Mouse (Mus musculus): ENCODE results near the gene Fut4. TPM values are rescaled to one million over a fixed set of nuclear protein-coding genes. Genes with fewer than 3 reads are reported as not detected.

Fut4 gene
- polyA plus RNA-seq, 1 experiment = not detected

DNA sequence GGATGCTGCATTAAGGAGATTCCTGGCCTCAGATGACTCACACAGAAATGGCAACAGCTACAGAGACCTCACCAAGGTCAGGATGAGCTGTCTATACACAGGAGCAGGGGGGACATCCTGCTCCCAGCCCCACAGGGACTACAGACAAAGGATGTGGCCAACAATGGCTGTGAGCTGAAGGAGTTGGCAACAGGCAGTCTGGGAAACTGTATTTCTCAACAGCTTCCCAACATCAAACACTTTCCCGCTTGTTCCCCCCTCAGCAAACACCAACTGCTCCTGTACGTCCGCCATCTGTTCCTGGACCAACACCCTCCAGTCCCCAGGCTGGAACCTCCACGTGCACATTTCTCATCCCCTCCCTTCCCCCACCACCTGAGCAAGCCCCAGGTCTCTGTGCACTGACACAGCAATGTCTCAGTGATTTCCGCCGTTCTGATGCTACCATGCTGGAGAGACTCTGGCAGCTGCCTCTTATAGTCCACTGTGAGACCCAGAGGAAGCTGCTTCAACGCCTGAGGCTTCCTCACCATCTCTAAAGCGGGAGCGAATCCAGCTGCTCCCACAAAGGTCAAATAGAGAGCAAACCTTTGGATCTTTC lies 21.2 kb downstream of the Fut4 start:
- H3K27ac ChIP-seq (ENCODE audit: insufficient read depth, low read depth, low read length) = no peak overlapping the region
- no peak for TF ChIP-seq POLR2A (IDR thresholded peaks at IDR 0.05; ENCODE audit: insufficient read depth, low read depth, low read length)
- TF ChIP-seq CTCF (IDR thresholded peaks at IDR 0.05; ENCODE audit: insufficient read depth, low read depth, low read length) = no peak
- H3K4me1 ChIP-seq (ENCODE audit: control insufficient read depth, insufficient read depth, low read length) = peaks cover 4% of the 10 kb centered on the region; the same call in 1 of the 2 replicates
- whole genome bisulfite sequencing = 75% methylated on average over 9 of the region's 9 CpGs
- no peak overlapping the region for H3K4me3 ChIP-seq (ENCODE audit: insufficient read depth, low read depth, low read length)

DNA sequence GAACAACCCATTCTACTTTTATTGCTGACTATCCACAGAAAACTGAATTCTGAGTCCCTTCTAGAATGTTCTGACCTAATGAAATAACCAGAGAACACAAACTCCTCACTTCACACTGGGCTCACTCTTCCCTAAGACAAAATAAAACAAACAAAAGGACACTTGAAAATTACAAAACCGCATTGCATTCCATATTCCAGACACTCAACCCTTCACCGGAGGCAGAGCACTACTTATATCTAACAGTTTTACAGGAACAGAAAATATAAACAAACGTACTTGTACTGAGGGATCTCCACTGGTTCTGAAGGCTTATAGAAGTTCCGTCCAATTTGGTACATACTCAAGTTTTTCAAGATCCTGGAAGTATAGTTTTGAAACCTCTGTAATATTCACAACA lies 23.8 kb downstream of the Fut4 start:
- Histone ChIP-seq H3K4me1 (ENCODE audit: control insufficient read depth, insufficient read depth, low read length) (peaks cover 4% of the 10 kb centered on the region; the same call in 1 of the 2 replicates), H3K27ac (ENCODE audit: insufficient read depth, low read depth, low read length) (no peak overlapping the region), H3K4me3 (ENCODE audit: insufficient read depth, low read depth, low read length) (no peak overlapping the region)
- TF ChIP-seq POLR2A (IDR thresholded peaks at IDR 0.05; ENCODE audit: insufficient read depth, low read depth, low read length) (no peak), CTCF (IDR thresholded peaks at IDR 0.05; ENCODE audit: insufficient read depth, low read depth, low read length) (no peak)
- WGBS = 87% methylated on average over 4 of the region's 4 CpGs

DNA sequence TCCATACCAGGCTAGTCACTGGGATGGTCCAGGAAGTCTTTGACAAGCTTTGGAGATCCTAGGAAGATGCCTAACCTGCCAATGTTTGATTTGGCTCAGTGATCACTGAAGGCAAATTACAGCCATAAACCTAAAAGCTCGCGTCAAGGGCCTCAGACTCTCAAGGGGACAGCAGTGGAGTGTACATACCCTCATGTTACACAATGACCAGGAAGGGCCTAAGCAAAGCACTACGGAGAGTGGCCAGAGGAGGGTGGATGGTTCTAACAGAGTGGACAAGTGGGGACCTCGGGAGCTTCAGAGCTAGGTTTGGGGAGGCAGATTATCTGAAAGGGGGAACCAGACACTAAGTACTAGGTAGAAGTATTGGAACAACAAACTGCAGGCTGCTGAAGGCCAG lies 25.6 kb downstream of the Fut4 start:
- Histone ChIP-seq H3K4me3 (ENCODE audit: insufficient read depth, low read depth, low read length) (no peak overlapping the region), H3K4me1 (ENCODE audit: control insufficient read depth, insufficient read depth, low read length) (peaks cover 4% of the 10 kb centered on the region; the same call in 1 of the 2 replicates), H3K27ac (ENCODE audit: insufficient read depth, low read depth, low read length) (no peak overlapping the region)
- WGBS = 97% methylated on average over 4 of the region's 4 CpGs
- TF ChIP-seq CTCF (IDR thresholded peaks at IDR 0.05; ENCODE audit: insufficient read depth, low read depth, low read length) (no peak), POLR2A (IDR thresholded peaks at IDR 0.05; ENCODE audit: insufficient read depth, low read depth, low read length) (no peak)

DNA sequence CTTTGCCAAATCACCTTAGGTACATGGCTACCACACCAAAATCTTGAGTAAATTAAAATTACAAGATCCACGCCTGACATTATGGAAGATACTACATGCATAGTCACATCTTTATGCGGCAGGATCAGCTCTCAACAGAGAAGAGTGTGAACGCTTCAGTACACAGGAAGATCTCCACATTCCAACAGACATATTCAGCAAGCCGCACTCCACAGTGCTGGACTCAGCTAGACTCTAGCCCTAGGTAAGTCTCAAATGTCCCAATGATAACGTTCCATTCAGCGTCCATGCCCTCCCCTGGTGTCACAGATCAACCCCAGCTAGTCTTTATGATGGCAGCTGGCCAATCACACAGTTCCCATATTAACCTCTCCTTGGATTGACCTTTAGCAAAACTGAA lies 26.2 kb downstream of the Fut4 start:
- TF ChIP-seq POLR2A (IDR thresholded peaks at IDR 0.05; ENCODE audit: insufficient read depth, low read depth, low read length) = no peak
- TF ChIP-seq CTCF (IDR thresholded peaks at IDR 0.05; ENCODE audit: insufficient read depth, low read depth, low read length) = no peak
- H3K4me1 ChIP-seq (ENCODE audit: control insufficient read depth, insufficient read depth, low read length) = peaks cover 2% of the 10 kb centered on the region; the same call in 1 of the 2 replicates
- H3K27ac ChIP-seq (ENCODE audit: insufficient read depth, low read depth, low read length) = no peak overlapping the region
- no peak overlapping the region for H3K4me3 ChIP-seq (ENCODE audit: insufficient read depth, low read depth, low read length)
- WGBS = 92% methylated on average over 6 of the region's 6 CpGs

DNA sequence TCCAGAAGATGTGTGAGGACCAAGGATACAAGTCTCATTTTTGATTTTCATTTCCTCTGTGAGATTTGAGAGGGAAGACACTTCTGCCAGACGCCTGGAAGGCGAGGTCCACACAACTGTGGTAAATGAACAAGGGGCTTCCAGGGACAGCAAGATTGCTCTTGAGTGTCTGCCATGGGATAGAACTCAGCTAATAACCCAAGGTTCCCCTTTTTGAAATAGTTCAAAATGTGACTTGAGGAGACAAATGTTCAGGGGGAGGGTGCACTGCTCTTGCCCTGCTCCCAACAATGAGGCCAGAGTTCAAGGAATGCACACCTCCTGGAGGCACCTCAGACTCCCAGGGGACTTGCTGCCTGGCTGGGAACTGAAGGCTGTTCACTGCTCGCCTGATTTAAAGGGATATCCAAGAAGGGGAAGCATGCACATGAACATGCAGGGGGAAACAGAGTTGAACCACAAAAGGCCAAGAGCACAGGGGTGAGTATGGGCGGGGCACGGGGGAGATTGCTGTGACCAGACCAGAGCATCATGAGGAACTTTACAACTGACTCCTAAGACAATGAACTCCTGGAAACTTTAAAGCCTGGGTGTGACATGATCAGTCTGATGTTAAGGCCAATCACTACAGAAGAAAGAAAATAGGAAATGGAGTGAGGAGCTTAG lies 27.3 kb downstream of the Fut4 start:
- TF ChIP-seq CTCF (IDR thresholded peaks at IDR 0.05; ENCODE audit: insufficient read depth, low read depth, low read length) (no peak), POLR2A (IDR thresholded peaks at IDR 0.05; ENCODE audit: insufficient read depth, low read depth, low read length) (no peak)
- Histone ChIP-seq H3K4me1 (ENCODE audit: control insufficient read depth, insufficient read depth, low read length) (no peaks in the 10 kb centered on the region), H3K27ac (ENCODE audit: insufficient read depth, low read depth, low read length) (no peak overlapping the region), H3K4me3 (ENCODE audit: insufficient read depth, low read depth, low read length) (no peak overlapping the region)
- WGBS = 90% methylated on average over 5 of the region's 5 CpGs

DNA sequence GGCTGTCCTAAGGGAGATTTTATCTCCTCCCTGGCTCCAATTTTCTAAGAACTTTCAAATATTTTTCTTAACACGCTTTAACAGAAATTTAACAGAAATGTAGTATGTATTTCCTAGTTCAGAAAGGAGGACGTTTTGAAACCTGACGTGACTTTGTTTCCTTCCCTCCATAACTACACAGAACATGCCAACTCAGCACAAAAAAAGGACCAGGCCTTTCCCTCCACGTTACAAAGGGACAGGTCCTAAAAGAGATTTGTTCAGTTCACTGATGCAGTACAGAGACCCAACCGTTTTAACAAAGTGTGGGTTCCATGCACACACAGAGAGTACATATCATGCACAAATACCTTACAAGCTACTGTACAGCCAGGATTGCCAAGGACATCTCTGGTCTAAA lies 30.6 kb downstream of the Fut4 start:
- Histone ChIP-seq H3K4me3 (ENCODE audit: insufficient read depth, low read depth, low read length) (no peak overlapping the region), H3K4me1 (ENCODE audit: control insufficient read depth, insufficient read depth, low read length) (peaks cover 4% of the 10 kb centered on the region; the same call in 1 of the 2 replicates), H3K27ac (ENCODE audit: insufficient read depth, low read depth, low read length) (no peak overlapping the region)
- TF ChIP-seq POLR2A (IDR thresholded peaks at IDR 0.05; ENCODE audit: insufficient read depth, low read depth, low read length) (no peak), CTCF (IDR thresholded peaks at IDR 0.05; ENCODE audit: insufficient read depth, low read depth, low read length) (no peak)
- 77% methylated on average over 5 of the region's 5 CpGs for WGBS

DNA sequence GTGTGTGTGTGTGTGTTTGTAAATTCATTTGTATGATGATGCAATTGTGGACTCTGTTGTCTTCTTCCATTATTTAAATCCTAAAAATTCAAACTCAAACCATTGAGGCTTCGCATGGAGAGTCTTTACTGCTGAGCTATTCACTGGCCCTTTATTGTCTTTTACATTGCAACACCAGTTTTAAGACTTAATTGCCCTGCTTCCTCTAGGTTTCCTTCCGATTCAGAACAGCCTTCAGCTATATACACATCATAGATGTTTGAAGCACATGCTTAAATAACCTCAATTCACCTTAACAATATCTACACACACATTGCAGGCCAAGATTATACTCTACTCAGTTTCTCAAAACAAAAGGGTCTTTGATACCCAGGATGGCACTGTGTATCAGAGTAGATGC lies 31.8 kb downstream of the Fut4 start:
- Histone ChIP-seq H3K4me3 (ENCODE audit: insufficient read depth, low read depth, low read length) (no peak overlapping the region), H3K4me1 (ENCODE audit: control insufficient read depth, insufficient read depth, low read length) (peaks cover 4% of the 10 kb centered on the region; the same call in 1 of the 2 replicates), H3K27ac (ENCODE audit: insufficient read depth, low read depth, low read length) (no peak overlapping the region)
- TF ChIP-seq POLR2A (IDR thresholded peaks at IDR 0.05; ENCODE audit: insufficient read depth, low read depth, low read length) = no peak
- TF ChIP-seq CTCF (IDR thresholded peaks at IDR 0.05; ENCODE audit: insufficient read depth, low read depth, low read length) = no peak
- WGBS = 73% methylated on average over 2 of the region's 2 CpGs

DNA sequence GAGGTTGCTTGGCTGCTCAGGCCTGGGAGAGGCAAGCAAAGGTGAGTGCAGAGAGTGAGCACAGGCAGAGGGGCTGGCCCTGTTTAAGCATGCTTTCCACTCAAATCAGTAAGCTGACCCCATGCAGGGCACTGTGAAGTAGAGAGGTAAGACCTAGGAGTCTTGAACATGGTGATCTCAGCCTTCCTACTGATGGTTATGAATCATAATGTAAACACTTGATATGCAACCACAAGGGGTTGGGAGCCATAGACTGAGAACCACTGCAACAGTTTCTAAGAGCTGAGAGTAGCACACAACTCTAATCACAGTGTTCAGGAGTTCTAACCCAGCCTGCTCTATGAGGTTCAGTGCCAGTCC lies 33.9 kb downstream of the Fut4 start:
- Histone ChIP-seq H3K4me1 (ENCODE audit: control insufficient read depth, insufficient read depth, low read length) (peaks cover 4% of the 10 kb centered on the region; the same call in 1 of the 2 replicates), H3K4me3 (ENCODE audit: insufficient read depth, low read depth, low read length) (no peak overlapping the region), H3K27ac (ENCODE audit: insufficient read depth, low read depth, low read length) (no peak overlapping the region)
- no peak for TF ChIP-seq CTCF (IDR thresholded peaks at IDR 0.05; ENCODE audit: insufficient read depth, low read depth, low read length)
- TF ChIP-seq POLR2A (IDR thresholded peaks at IDR 0.05; ENCODE audit: insufficient read depth, low read depth, low read length) = no peak

DNA sequence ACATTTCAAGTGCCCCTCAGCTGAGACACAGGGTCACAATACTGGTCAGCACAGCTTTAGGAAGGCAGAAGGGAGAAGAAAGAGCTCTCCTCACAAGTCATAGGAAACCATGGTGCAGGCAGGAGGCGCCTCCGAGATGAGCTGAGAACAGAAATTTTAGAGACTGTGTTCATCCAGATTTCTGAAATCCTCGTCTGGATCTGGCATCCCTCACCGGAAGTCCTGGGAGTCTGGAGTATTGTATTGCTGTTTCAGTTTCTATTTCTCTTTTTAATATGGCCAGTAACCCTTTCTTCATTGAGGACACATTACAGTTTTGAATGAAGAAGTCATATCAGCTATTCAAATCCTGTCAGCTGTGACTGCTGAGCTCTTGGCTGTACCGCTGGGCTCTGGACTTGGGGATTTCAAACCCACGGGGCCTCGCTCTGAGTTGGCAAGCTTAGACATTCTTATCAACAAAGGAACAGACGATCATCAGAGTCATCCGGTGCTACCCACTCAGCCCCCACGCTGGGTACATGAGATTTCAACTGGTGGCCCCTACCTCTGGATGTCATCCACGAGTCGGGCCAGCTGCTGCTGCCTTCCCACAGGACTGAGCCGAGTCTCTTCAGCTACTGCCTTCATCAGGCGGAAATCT lies 34.4 kb downstream of the Fut4 start:
- WGBS = 42% methylated on average over 14 of the region's 14 CpGs
- Histone ChIP-seq H3K4me3 (ENCODE audit: insufficient read depth, low read depth, low read length) (no peak overlapping the region), H3K27ac (ENCODE audit: insufficient read depth, low read depth, low read length) (no peak overlapping the region), H3K4me1 (ENCODE audit: control insufficient read depth, insufficient read depth, low read length) (peaks cover 4% of the 10 kb centered on the region; the same call in 1 of the 2 replicates)
- no peak for TF ChIP-seq CTCF (IDR thresholded peaks at IDR 0.05; ENCODE audit: insufficient read depth, low read depth, low read length)
- TF ChIP-seq POLR2A (IDR thresholded peaks at IDR 0.05; ENCODE audit: insufficient read depth, low read depth, low read length) = no peak

All from olfactory bulb, adult 2 months (tissue).